Mouse (Mus musculus) CH12.LX (cell line): ENCODE measurements around the gene Gkn2. TPM values are rescaled to one million over a fixed set of nuclear protein-coding genes. Genes with fewer than 3 reads are reported as not detected.

ENCODE experiments used
- DNase-seq: peaks from one replicate; pipeline ENCODE4 v3.0.0-alpha.2; 2013; ENCODE audit errors: extremely low read depth
- H3K27ac ChIP-seq: 2 replicates; pipeline ENCODE4 v1.5.1; 2012; ENCODE audit warnings: low read depth, mild to moderate bottlenecking, control low read depth, moderate library complexity; ENCODE audit not compliant: insufficient read depth
- H3K27me3 ChIP-seq: replicated peaks from 2 replicates; pipeline ENCODE3; 2012; ENCODE audit warnings: inconsistent platforms
- H3K36me3 ChIP-seq, 2 experiments: replicated peaks in 1 of 2; 2 replicates each; pipeline versions ENCODE3 to v1.6.1; 2012; ENCODE audit warnings: inconsistent platforms in 1 of 2, low read length in 1 of 2, mild to moderate bottlenecking in 1 of 2, mixed read lengths in 1 of 2, moderate library complexity in 1 of 2; ENCODE audit not compliant: control insufficient read depth in 1 of 2, insufficient read depth in 1 of 2
- H3K4me1 ChIP-seq, 2 experiments: 2 replicates each; pipeline ENCODE4 v1.6.1; 2012; ENCODE audit warnings: inconsistent platforms in 1 of 2, moderate library complexity in 1 of 2; ENCODE audit not compliant: insufficient read depth in 2 of 2, control insufficient read depth in 1 of 2
- H3K4me2 ChIP-seq: 2 replicates; pipeline ENCODE4 v1.6.1; 2012; ENCODE audit warnings: low read depth, mild to moderate bottlenecking, control low read depth; ENCODE audit not compliant: poor library complexity, insufficient read depth, severe bottlenecking
- H3K4me3 ChIP-seq, 3 experiments: fragments of 150-350 bp in 1 of 3; sonication (generic) in 1 of 3; replicated peaks in 1 of 3; 2 replicates each; pipeline versions ENCODE3 to v1.5.1; 2011 to 2012; ENCODE audit warnings: low read depth in 2 of 3, low read length in 2 of 3, mild to moderate bottlenecking in 2 of 3, moderate library complexity in 2 of 3, control low read depth in 1 of 3, improper control_type of control experiment in 1 of 3, inconsistent platforms in 1 of 3, mixed read lengths in 1 of 3; ENCODE audit not compliant: poor library complexity in 1 of 3
- H3K79me2 ChIP-seq: replicated peaks from 2 replicates; pipeline ENCODE4 v1.6.1; 2012; ENCODE audit warnings: mild to moderate bottlenecking, moderate library complexity; ENCODE audit not compliant: control insufficient read depth, poor library complexity, insufficient read depth, severe bottlenecking; ENCODE audit errors: extremely low read depth
- H3K9ac ChIP-seq: 2 replicates; pipeline ENCODE4 v1.6.1; 2012; ENCODE audit warnings: low read depth, mild to moderate bottlenecking, control low read depth, moderate library complexity; ENCODE audit not compliant: insufficient read depth
- H3K9me3 ChIP-seq: replicated peaks from 2 replicates; pipeline ENCODE3; 2012; ENCODE audit warnings: low read length, inconsistent platforms, mixed read lengths
- BHLHE40 ChIP-seq: IDR thresholded peaks from 2 replicates; pipeline ENCODE4 v1.6.1; 2011; ENCODE audit warnings: mild to moderate bottlenecking, low read depth, low read length, improper control_type of control experiment
- CTCF ChIP-seq, 2 experiments: IDR thresholded peaks in 1 of 2; conservative IDR thresholded peaks in 1 of 2; 2 replicates each; pipeline ENCODE4 v1.5.1; 2011 to 2012; ENCODE audit warnings: low read depth in 2 of 2, low read length in 2 of 2, improper control_type of control experiment in 1 of 2, inconsistent platforms in 1 of 2, mild to moderate bottlenecking in 1 of 2, moderate library complexity in 1 of 2
- EP300 ChIP-seq: IDR thresholded peaks from 2 replicates; pipeline ENCODE4 v1.6.1; 2011; ENCODE audit warnings: low read length, improper control_type of control experiment
- ETS1 ChIP-seq: conservative IDR thresholded peaks from 2 replicates; pipeline ENCODE4 v1.6.1; 2012; ENCODE audit warnings: low read depth, mild to moderate bottlenecking, inconsistent platforms, low read length, improper control_type of control experiment, moderate library complexity
- JUND ChIP-seq: conservative IDR thresholded peaks from 2 replicates; pipeline ENCODE4 v1.6.1; 2011; ENCODE audit warnings: low read depth, low read length, improper control_type of control experiment
- KAT2A ChIP-seq: IDR thresholded peaks from 2 replicates; pipeline ENCODE4 v1.6.1; 2012; ENCODE audit warnings: low read length, improper control_type of control experiment, inconsistent platforms; ENCODE audit not compliant: insufficient replicate concordance
- MAFK ChIP-seq: IDR thresholded peaks from 2 replicates; pipeline ENCODE4 v1.6.1; 2011; ENCODE audit warnings: low read length, improper control_type of control experiment; ENCODE audit not compliant: insufficient replicate concordance
- MAZ ChIP-seq: IDR thresholded peaks from 2 replicates; pipeline ENCODE4 v1.6.1; 2012; ENCODE audit warnings: low read depth, mild to moderate bottlenecking, inconsistent platforms, low read length, improper control_type of control experiment, moderate library complexity
- POLR2A ChIP-seq: IDR thresholded peaks from 2 replicates; pipeline ENCODE4 v1.6.1; 2011; ENCODE audit warnings: low read depth, mild to moderate bottlenecking, improper control_type of control experiment, low read length
- RCOR1 ChIP-seq: conservative IDR thresholded peaks from 2 replicates; pipeline ENCODE4 v1.6.1; 2012; ENCODE audit warnings: low read depth, mild to moderate bottlenecking, inconsistent platforms, low read length, improper control_type of control experiment
- SIN3A ChIP-seq: IDR thresholded peaks from 2 replicates; pipeline ENCODE4 v1.6.1; 2012; ENCODE audit warnings: low read length, improper control_type of control experiment, inconsistent platforms
- SMC3 ChIP-seq: IDR thresholded peaks from 2 replicates; pipeline ENCODE4 v1.6.1; 2011; ENCODE audit warnings: low read depth, low read length, improper control_type of control experiment
- TCF12 ChIP-seq: IDR thresholded peaks from 2 replicates; pipeline ENCODE4 v1.6.1; 2014; ENCODE audit warnings: low read depth, mild to moderate bottlenecking, inconsistent platforms, low read length, improper control_type of control experiment
- UBTF ChIP-seq: IDR thresholded peaks from 2 replicates; pipeline ENCODE4 v1.6.1; 2012; ENCODE audit warnings: low read depth, mild to moderate bottlenecking, inconsistent platforms, low read length, improper control_type of control experiment, moderate library complexity
- USF1 ChIP-seq: IDR thresholded peaks from 2 replicates; pipeline ENCODE4 v1.6.1; 2014; ENCODE audit warnings: low read depth, mild to moderate bottlenecking, inconsistent platforms, low read length, improper control_type of control experiment
- USF2 ChIP-seq: conservative IDR thresholded peaks from 2 replicates; pipeline ENCODE4 v1.6.1; 2011; ENCODE audit warnings: low read depth, low read length, improper control_type of control experiment
- ZC3H11A ChIP-seq: IDR thresholded peaks from 2 replicates; pipeline ENCODE4 v1.6.1; 2012; ENCODE audit warnings: low read depth, mild to moderate bottlenecking, inconsistent platforms, low read length, improper control_type of control experiment
- ZKSCAN1 ChIP-seq: IDR thresholded peaks from 2 replicates; pipeline ENCODE4 v1.6.1; 2012; ENCODE audit warnings: low read depth, inconsistent platforms, low read length, improper control_type of control experiment, borderline replicate concordance
- ZNF384 ChIP-seq: IDR thresholded peaks from 2 replicates; pipeline ENCODE4 v1.6.1; 2012; ENCODE audit warnings: low read depth, low read length, improper control_type of control experiment, inconsistent platforms
- dilution Hi-C: fragments of 300-500 bp; cut with MboI; formaldehyde crosslinking; loops from 2 replicates; pipeline ENCODE4 v1.14.3; 2020; ENCODE audit warnings: low sequenced_read_pairs; ENCODE audit not compliant: extremely low pct_unique_long_range_greater_than_20kb, extremely low pct_ligation_motif_present
- in situ Hi-C: fragments of 300-500 bp; cut with MboI; formaldehyde crosslinking; loops from 3 replicates; pipeline ENCODE4 v1.14.3; 2019; ENCODE audit warnings: low sequenced_read_pairs, low pct_ligation_motif_present, low pct_unique_long_range_greater_than_20kb, mixed read lengths
- polyA plus RNA-seq: library from polyadenylated mRNA; unstranded; fragments of >175 nt; gene quantifications from 2 replicates; pipeline ENCODE4 v1.2.1, GENCODE M21; 2012; ENCODE audit warnings: low read depth; ENCODE audit not compliant: insufficient read length
- total RNA-seq, 2 experiments: library from RNA; depleted of rRNA; stranded (reverse); fragments of 300-350 nt in 1 of 2; fragments of >200 nt in 1 of 2; gene quantifications; 2 replicates each; pipeline ENCODE4 v1.2.3; 2012 to 2014

Gene Gkn2
- total and polyA plus RNA-seq, 3 experiments: not detected

- no peak for TF ChIP-seq SIN3A
Measured at GRCm38 (mm10) chr6:87350829-87351228, 22.3 kb upstream of the Gkn2 start, which contains the start of gene Gkn1 (continued).

- no peaks in the 10 kb centered on the region for H3K4me1 ChIP-seq
- no peak for DNase-seq
- H3K9me3 ChIP-seq: no peaks in the 10 kb centered on the region
- in situ Hi-C loops (no loop called here), dilution Hi-C loops (no loop called here)
- H3K27ac ChIP-seq: no peak overlapping the region
- no peaks in the 10 kb centered on the region for H3K79me2 ChIP-seq
- H3K36me3 ChIP-seq: no peaks in the 10 kb centered on the region
- TF ChIP-seq ZC3H11A (no peak), ETS1 (no peak), MAZ (no peak), UBTF (no peak), SMC3 (no peak), ZKSCAN1 (no peak), ZNF384 (no peak), KAT2A (no peak), MAFK (no peak), EP300 (no peak)
- TF ChIP-seq, all 38 proteins: peak for 0
- Histone ChIP-seq H3K27me3 (no peaks in the 10 kb centered on the region), H3K9ac (no peak overlapping the region), H3K4me2 (no peak overlapping the region), H3K4me3 (no peak overlapping the region)
Measured at GRCm38 (mm10) chr6:87354441-87354840, 18.7 kb upstream of the Gkn2 start.

GRCm38 (mm10) chr6:87369223-87369622 lies 3.9 kb upstream of the Gkn2 start:
- TF ChIP-seq MAFK (no peak), ZC3H11A (no peak), POLR2A (no peak), EP300 (no peak), TCF12 (no peak), USF2 (no peak), JUND (no peak), RCOR1 (no peak), BHLHE40 (no peak), CTCF (conservative IDR thresholded peaks at IDR 0.05 in 1 of 2, IDR thresholded peaks at IDR 0.05 in 1 of 2; ENCODE audit: low read depth in 2 of 2, low read length in 2 of 2) (no peak), USF1 (no peak)
- Histone ChIP-seq H3K9me3 (no peaks in the 10 kb centered on the region), H3K4me1 (peaks cover 3 to 7% of the 10 kb centered on the region in 2 experiments; a peak in 3 of 4 replicates), H3K4me2 (no peak overlapping the region), H3K9ac (no peak overlapping the region), H3K79me2 (no peaks in the 10 kb centered on the region), H3K4me3 (no peak overlapping the region), H3K27ac (no peak overlapping the region), H3K36me3 (no peaks in the 10 kb centered on the region), H3K27me3 (peaks cover 3% of the 10 kb centered on the region)
- in situ Hi-C loops: no loop called here
- dilution Hi-C loops: no loop called here
- DNase-seq: no peak
